Mouse (Mus musculus) Muller cell, postnatal 12 days (primary cell): Measurements from ENCODE around the gene Rspry1.
A peak's percentile ranks its signal among the peaks of the same experiment; 100 is the strongest.

Experiments
- DNase-seq: peaks from one replicate; pipeline ENCODE4 v3.0.0-alpha.2; 2015; ENCODE audit errors: inconsistent ontology term

Gene Rspry1

DNA sequence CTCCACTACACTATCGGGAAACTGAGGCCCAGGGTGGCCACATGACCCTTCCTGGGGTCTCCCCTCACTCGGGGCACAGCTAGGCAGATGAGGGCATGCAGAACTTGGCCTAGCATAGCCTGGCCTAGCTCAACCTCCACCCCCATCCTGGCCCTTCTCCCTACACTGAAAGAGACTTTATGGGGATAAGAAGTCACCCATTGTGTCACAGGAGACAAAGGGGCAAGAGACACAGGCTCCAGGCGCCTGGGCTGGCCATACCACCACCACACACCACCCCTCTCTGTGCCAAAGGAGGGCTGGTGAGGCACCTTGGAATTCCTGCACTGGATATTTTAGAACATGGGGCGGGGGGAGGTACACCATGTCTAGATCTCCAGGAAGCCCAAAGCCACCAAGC is 82.5 kb downstream of the Rspry1 start:
- no peak for DNase-seq

GRCm38 (mm10) chr8:94685953-94686352 is 84.2 kb downstream of the Rspry1 start:
- DNase-seq: no peak

DNA sequence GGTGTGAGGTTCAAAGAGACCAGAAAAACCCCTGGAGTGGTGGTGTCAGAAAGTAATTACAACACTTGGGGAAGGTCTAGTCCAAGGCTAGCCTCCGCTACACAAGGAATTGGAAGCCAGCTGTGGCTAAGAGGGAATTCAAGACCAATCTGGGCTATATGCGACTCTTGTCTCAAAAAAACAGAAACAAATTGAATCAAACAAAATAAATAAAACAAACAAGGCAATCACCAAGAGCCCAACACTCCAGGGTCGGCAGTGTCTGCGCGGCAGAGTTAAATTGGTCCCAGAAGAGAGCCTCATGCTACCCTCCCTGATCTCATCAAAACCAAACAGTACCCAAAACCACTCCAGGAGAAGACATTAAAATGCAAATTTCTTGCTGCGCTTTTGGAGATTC is 93.0 kb downstream of the Rspry1 start:
- DNase-seq: no peak

- DNase-seq: no peak
Measured at GRCm38 (mm10) chr8:94695341-94695993, 93.7 kb downstream of the Rspry1 start.

DNA sequence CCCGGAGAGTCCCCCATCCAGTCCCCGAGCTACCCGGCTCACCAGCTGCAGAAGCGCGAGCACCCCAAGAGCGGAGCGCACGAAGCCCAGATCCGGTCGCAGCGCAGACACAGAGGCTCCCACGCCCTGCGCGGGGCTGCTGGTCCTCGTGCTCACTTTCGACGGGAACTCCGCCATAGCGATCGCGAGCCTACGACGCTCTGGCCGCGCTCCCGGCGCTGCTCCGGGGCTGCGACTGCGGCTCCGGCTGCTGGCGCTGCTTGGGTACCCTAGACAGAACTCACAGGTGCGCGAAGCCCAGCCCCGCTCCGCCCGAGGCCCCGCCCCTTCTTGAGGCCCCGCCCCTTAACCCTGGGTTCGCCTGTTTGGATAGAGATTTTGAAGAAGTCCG is 94.3 kb downstream of the Rspry1 start, which contains the start of gene Pllp:
Pllp (minus strand) TSS at position 285 of the 391 bp plus-strand sequence.
- DNase-seq: peak; percentile 53

DNA sequence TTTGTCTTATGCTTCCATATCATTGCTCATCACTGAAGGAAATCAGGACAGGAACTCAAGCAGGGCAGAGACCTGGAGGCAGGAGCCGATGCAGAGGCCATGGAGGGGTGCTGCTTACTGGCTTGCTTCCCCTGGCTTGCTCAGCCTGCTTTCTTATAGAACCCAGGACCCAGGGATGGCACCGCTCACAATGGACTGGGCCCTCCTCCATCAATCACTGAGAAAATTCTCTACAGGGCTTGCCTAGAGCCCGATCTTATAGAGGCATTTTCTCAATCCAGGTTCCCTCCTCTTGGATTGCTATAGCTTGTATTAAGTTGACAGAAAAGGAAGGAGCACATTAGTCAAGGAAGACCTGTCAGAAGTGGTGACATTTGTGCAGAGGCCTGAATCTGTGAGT is 94.8 kb downstream of the Rspry1 start:
- DNase-seq: no peak

DNA sequence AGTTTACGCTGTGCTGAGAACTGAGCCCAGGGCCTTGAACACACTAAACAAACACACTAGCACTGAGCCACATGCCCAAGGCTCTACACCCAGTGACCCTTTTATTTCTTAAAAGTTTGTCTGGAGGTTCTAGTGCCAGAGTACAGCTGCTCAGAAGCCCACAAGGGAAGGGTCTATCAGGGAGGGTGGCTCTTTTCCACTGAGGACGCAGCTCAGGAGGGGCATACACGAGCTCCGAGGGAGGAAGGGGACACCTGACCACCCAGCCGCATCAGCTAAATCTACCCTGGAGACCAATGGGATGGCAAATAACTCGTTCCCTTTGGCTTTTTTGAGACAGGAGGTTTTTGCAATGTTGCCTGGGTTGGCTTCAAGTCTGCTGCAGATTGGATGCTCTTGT is 96.2 kb downstream of the Rspry1 start:
- no peak for DNase-seq

GRCm38 (mm10) chr8:94699366-94699765 is 97.6 kb downstream of the Rspry1 start:
- DNase-seq: no peak

DNA sequence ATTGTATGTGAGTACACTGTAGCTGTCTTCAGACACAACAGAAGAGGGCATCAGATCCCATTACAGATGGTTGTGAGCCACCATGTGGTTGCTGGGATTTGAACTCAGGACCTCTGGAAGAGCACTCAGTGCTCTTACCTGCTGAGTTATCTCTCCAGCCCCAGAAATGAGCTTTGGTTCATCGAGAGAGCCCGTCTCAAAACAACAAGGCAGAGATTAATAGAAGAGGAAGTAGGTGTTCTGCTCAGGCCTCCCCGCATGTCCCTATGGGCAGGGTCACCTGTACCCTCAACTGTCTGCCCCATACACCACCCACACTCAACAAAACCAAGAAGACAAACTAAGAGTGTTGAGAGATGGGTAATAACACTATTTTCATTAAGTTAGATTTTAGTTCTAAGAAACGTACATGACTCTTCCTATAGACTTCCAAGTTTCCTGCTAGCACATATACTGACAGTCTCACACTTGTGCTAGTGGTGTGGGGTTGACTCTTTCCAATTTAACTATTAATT is 98.7 kb downstream of the Rspry1 start:
- no peak for DNase-seq

- no peak for DNase-seq
Measured at GRCm38 (mm10) chr8:94702156-94702555, 100.4 kb downstream of the Rspry1 start.

DNA sequence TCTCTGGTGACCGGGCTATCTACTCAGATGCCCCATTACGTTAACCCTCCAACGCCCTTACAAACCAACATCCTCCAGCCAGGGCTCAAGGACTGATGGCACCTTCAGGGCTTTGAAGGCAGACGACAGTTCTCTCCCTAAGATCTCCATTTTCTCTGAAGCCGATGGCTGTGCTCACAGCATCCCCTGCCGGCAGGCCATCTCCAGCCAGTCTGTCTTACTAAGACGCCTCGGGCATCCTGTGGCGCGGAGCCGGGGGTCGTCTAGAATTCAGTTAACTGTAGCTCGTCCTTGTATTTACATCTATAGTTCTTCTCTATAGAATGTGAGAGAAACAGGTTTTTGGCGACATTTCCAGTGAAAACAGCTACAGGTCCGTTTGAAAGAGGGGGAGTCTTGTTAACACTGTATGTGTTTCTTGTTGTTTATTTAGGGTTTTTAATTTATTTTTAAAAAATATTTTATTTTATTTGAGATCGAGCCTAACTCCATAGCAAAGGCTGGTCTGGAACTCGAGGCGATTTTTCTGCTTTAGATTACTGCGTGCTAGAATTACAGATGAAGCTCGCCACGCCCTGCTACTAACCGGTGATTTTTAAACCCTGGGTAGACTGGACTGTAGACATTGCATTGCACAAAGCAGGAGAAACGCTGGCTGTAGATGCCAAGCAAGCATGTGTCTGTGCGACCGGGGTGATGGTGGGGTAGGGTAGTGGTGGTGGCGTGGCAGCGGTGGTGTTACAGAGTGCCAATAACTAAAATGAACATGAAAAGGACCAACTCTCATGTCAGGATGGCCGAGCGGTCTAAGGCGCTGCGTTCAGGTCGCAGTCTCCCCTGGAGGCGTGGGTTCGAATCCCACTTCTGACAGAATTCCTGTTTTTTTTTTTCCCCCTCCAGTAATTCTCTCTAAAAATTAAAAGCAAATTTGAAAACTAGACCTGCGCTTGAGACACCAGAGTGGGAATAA is 101.4 kb downstream of the Rspry1 start:
- peak; percentile 89 for DNase-seq

DNA sequence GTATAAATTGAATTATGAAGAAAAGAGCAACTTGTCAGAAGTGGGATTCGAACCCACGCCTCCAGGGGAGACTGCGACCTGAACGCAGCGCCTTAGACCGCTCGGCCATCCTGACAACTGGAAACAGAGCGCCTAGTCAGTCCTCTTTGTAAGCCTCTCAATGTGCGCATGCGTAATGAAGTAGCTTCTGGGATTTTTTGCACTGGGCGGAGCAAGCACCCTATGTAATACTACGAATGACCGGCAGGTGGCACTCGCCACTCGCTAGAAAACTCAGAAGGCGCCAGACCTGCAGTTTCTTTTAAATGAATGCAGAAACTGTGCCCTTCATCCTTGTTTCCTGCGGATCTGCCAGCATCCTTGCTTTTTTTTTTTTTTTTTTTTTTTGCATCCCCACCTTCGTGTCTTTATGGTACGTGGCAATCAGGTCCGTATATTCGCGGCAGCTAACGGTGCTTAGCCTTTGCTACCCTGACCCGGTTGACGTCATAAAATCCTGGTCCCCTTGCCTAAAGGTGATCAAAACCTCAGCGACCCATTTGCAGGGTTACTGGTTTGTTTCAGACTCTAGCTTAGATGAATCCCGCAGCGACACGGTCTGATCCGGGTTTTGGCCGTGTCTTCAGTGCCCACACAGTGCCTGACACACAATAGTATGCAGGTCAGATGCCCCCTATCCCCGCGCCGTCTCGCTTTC is 102.4 kb downstream of the Rspry1 start:
- peak; percentile 96 for DNase-seq

DNA sequence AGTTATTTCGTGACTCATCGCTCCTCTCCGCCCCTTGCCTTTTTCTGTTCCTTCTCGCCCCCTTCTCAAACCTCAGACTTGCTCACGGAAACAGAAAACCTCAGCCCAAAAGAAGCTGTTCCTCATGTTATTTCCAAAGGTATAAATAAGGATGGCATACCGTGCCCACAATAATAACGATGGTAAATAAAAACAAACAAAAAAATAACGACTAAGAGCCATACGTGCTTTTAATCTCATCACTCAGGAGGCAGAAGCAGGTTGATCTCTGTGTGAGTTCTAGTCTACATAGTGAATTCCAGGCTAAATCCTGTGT is 102.9 kb downstream of the Rspry1 start:
- DNase-seq: no peak

DNA sequence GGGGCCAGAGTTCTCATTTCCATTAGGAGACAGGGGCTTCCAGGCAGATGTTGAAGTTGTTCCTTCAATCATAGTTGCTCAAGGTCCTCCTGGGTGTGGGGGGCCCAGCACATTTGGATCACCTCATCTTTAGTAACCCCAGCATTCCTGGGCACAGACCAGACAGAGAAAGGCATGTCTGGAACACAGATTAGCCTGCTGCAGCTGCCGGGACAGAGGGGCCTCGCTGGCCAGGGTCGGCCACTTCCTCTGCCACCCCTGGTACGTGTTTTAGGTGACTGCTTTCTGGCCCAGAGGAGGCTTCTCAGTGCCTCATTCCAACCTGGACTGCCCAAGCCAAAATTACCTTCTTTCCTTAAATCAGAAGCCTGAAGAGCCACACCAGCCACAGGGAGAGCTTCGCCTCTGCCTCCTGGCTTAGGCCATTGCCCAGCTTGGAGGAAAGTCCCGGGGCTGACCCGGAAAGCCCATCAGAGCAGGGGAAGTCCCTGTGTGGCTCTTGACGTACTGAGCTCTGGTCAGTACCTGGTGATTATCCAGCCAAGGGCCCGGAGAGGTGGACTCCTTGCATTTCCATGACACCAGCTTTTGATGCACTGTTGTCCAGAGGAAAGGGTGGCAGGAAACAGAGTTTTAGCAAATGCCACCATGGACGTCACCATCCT is 104.0 kb downstream of the Rspry1 start:
- DNase-seq: no peak

DNA sequence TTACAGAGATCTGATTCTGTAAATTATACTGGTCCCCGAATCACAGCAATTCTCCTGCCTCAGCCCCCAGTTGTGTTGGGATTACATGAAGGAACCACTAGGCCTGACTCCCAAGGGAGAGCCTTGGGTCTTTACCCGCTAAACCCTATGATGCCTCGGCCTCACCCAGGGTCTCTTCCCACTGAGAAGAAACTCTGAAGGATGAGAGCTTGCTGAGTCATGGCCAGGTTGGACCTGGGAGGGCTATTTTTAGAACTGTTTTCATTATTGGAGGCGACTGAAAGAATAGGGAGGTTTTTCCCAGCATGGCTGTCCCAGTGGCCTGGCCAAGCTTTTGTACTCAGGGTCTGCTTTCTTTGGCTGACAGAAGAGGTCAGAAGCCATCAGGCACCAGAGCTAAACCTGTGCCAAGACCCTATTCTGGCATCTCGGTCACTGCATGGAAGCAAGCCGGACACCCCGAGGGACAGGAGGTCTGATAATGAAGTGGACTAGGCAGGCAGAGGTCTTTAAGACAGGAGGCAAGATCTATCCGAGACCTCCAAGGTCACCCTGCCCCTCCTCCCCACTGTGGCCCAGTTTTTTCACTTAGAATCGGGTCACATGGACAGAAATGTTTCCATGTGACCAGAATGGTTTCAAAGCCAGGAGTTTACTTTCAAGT is 105.1 kb downstream of the Rspry1 start:
- DNase-seq: no peak
